ENCODE assay signal across 8 mouse cellular contexts in genomic region chr7:37346041-37346440, GRCm38 (mm10).
DNase-seq lines count a peak whose midpoint lies in the region; ATAC-seq and TF ChIP-seq lines count a peak whose summit lies in the region.

No protein-coding gene starts in this region.

- no peaks in the 10 kb centered on the region for H3K4me1 ChIP-seq in lung, adult 2 months (ENCODE audit: control insufficient read depth, insufficient read depth, low read length)

- DNase-seq in T-cell, adult 2 months (ENCODE audit: low spot score): peak; percentile 16
- DNase-seq in cerebellum, postnatal 36 days: peak; percentile 77 to 84
- DNase-seq in gastrocnemius, adult 8-10 months (ENCODE audit: low spot score in 2 of 2): peak; percentile 46 to 51
- DNase-seq in kidney, postnatal 25 days: peak; percentile 52 to 69
- DNase-seq in lung, adult 2 months: peak; percentile 63
- DNase-seq in retina, adult 2 months (ENCODE audit: low read depth, low spot score): peak; percentile 66

- peak; percentile 39 for ATAC-seq in CD4-positive, CD25-positive, alpha-beta regulatory T cell, adult 4 months
- no peak for ATAC-seq in inflammation-experienced regulatory T-cells, adult 6 months

- TF ChIP-seq CTCF in lung, adult 2 months (IDR thresholded peaks at IDR 0.05; ENCODE audit: insufficient read depth, low read length): peak; percentile 81

- H3K4me3 ChIP-seq in lung, adult 2 months (replicated peaks; ENCODE audit: extremely low read depth, low read depth, low read length): no peak overlapping the region

- no peak for TF ChIP-seq POLR2A in lung, adult 2 months (IDR thresholded peaks at IDR 0.05; ENCODE audit: borderline replicate concordance, extremely low read depth, low read depth, low read length)

- 3% methylated on average over 10 of the region's 10 CpGs for WGBS in lung, adult 2 months

Comparison
In these comparisons a context has a peak if more than half of its experiments do, and no peak if none do; other contexts are left out.
1. DNase-seq: peak in every context shown above with its lines; median percentile 80 in cerebellum, postnatal 36 days; 66 in retina, adult 2 months; 63 in lung, adult 2 months; 60 in kidney, postnatal 25 days; 48 in gastrocnemius, adult 8-10 months; 16 in T-cell, adult 2 months.